Mouse (Mus musculus) midbrain, embryonic 13.5 days (tissue): ENCODE results near the gene Mrgprf. TPM values are rescaled to one million over a fixed set of nuclear protein-coding genes. Genes with fewer than 3 reads are reported as not detected.

Experiments
- ATAC-seq: fragments of 200-750 bp; cut with Nextera tagmentation; 2 replicates; pipeline ENCODE4 v1.8.0; 2017; ENCODE audit warnings: mild to moderate bottlenecking, moderate TSS enrichment, moderate library complexity
- H3K27ac ChIP-seq: fragments of 300-500 bp; sonication (generic); 2 replicates; pipeline ENCODE4 v1.5.1; 2015; ENCODE audit warnings: inconsistent platforms, mild to moderate bottlenecking, moderate library complexity
- H3K27me3 ChIP-seq: fragments of 300-500 bp; sonication (generic); 2 replicates; pipeline ENCODE4 v1.6.1; 2015; ENCODE audit warnings: mild to moderate bottlenecking, inconsistent platforms
- H3K36me3 ChIP-seq: fragments of 300-500 bp; sonication (generic); 2 replicates; pipeline ENCODE4 v1.6.1; 2015; ENCODE audit warnings: mild to moderate bottlenecking, inconsistent platforms
- H3K4me1 ChIP-seq: fragments of 300-500 bp; sonication (generic); replicated peaks from 2 replicates; pipeline ENCODE4 v1.6.1; 2015; ENCODE audit warnings: inconsistent platforms
- H3K4me2 ChIP-seq: fragments of 300-500 bp; sonication (generic); replicated peaks from 2 replicates; pipeline ENCODE4 v1.6.1; 2015; ENCODE audit warnings: moderate library complexity, mild to moderate bottlenecking, inconsistent platforms
- H3K4me3 ChIP-seq: fragments of 300-500 bp; sonication (generic); replicated peaks from 2 replicates; pipeline ENCODE4 v1.5.1; 2015; ENCODE audit warnings: mild to moderate bottlenecking, inconsistent platforms
- H3K9ac ChIP-seq: fragments of 300-500 bp; sonication (generic); replicated peaks from 2 replicates; pipeline ENCODE4 v1.6.1; 2015; ENCODE audit warnings: mild to moderate bottlenecking, inconsistent platforms
- H3K9me3 ChIP-seq: fragments of 300-500 bp; sonication (generic); 2 replicates; pipeline ENCODE4 v1.6.1; 2016; ENCODE audit warnings: mild to moderate bottlenecking, inconsistent platforms
- WGBS: fragments of 180-500 bp; shearing (Covaris S2); methylation state at CpG from one replicate; pipeline ENCODE4 v1.1.7; 2015; 5-methylcytosine and 5-hydroxymethylcytosine counted together
- polyA plus RNA-seq: library from polyadenylated mRNA; unstranded; fragments of >200 nt; fragmentation: Nextera tagmentation; extraction: Ambion mirVana; gene quantifications from 2 replicates; pipeline ENCODE4 v1.2.1, GENCODE M21; 2015

The Mrgprf gene
- polyA plus RNA-seq, 1 experiment from 2014 or later, result 2.4 TPM

DNA sequence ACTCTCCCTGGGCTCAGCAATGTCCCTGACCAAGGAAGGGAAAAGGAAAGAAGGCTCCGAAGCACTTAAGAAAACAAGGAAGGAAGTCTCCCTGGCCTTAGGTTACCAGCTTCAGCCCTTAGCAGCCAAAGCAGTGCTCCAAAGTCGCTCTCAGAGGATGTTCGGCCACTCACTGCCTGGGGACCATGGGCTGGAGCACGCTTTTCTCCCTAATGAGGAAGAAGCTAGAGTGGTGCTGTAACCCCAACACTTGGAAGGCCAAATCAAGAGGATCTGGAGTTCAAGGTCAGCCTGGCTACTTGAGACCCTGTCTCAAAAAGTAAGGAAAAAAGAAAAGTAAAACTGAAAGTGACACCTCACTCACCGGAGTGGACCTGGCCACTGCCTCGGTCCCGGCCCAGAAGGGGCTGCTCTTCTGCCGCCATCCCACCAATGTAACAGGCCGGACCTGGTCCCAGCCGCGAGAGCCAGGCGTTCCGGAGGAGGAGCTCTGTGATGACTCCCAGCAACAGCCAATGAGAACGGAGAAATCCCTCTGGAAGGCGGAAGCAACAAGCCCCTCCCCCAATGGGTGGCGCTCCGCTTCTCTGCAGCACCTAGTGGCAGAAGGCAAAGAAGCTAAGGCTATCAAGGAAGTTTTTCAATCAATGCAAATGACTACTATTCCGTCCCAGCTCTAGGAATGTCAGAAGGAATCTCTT is 17.0 kb upstream of the Mrgprf start, which contains the start of gene Tpcn2:
TSS of gene Tpcn2 (minus strand) at position 525 of the 701 bp plus-strand sequence.
- peak; percentile 90 for ATAC-seq

DNA sequence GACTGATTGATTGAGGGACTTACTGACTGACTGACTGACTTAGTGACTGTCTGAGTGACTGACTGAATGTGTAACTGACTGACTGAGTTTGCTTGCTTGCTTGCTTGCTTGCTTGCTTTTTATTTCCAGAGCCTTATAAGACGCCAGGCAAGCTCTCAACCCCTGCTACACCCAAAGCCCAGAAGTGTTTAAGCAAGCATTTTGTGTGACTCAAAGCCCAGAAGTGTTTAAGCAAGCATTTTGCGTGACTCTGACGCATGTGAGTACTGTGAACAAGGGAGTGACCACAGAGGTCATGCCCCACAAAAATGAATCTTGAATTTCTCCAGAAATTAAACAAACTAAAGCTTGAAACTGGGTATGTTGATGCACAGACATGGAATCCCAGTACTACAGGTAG is 16.3 kb upstream of the Mrgprf start:
- H3K9me3 ChIP-seq, result no peaks in the 10 kb centered on the region
- peak overlapping the region; percentile 54 for H3K4me2 ChIP-seq
- H3K27ac ChIP-seq, result no peak overlapping the region
- H3K4me1 ChIP-seq, result peaks cover 20% of the 10 kb centered on the region
- no peaks in the 10 kb centered on the region; the same call in 1 of the 2 replicates for H3K36me3 ChIP-seq
- WGBS, result 65% methylated on average over 3 of the region's 3 CpGs
- no peaks in the 10 kb centered on the region for H3K27me3 ChIP-seq
- no peak overlapping the region for H3K4me3 ChIP-seq
- no peak overlapping the region for H3K9ac ChIP-seq
- ATAC-seq, result no peak

More for the DNA sequence above, 17.0 kb upstream of the Mrgprf start, which contains the start of gene Tpcn2:
- Histone ChIP-seq H3K27me3 (no peaks in the 10 kb centered on the region), H3K36me3 (peaks cover 6% of the 10 kb centered on the region), H3K4me3 (peak within 1 kb of the TSS; percentile 42), H3K4me1 (peaks cover 20% of the 10 kb centered on the region), H3K27ac (no peak within 1 kb of the TSS), H3K9ac (peak within 1 kb of the TSS; percentile 54; the same call in 1 of the 2 replicates), H3K9me3 (no peaks in the 10 kb centered on the region), H3K4me2 (peak within 1 kb of the TSS; percentile 54)
- WGBS, result 5% methylated on average over 18 of the region's 18 CpGs

DNA sequence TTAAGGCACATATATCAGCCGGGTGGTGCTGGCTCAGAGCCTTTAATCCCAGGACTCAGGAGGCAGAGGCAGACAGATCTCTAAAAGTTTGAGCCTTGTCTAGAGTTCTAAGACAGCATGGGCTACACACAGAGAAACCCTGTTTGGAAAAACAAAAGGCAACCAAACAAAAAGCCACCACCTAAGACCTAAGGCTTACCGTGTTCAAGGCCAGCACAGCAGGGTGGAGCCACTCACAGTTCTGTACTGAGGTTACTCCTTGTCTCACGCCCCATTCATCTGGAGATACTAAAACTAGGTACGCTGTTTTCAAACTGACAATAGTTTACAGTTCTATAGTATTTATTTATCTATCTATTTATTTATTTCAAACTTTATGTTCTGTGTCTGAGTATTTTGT is 15.2 kb upstream of the Mrgprf start:
- peaks cover 20% of the 10 kb centered on the region for H3K4me1 ChIP-seq
- no peak overlapping the region for H3K4me2 ChIP-seq
- WGBS, result 81% methylated on average over 4 of the region's 4 CpGs
- ATAC-seq, result no peak
- no peaks in the 10 kb centered on the region for H3K27me3 ChIP-seq
- H3K9me3 ChIP-seq, result no peaks in the 10 kb centered on the region
- H3K27ac ChIP-seq, result no peak overlapping the region
- no peak overlapping the region for H3K4me3 ChIP-seq
- no peak overlapping the region for H3K9ac ChIP-seq
- no peaks in the 10 kb centered on the region for H3K36me3 ChIP-seq

DNA sequence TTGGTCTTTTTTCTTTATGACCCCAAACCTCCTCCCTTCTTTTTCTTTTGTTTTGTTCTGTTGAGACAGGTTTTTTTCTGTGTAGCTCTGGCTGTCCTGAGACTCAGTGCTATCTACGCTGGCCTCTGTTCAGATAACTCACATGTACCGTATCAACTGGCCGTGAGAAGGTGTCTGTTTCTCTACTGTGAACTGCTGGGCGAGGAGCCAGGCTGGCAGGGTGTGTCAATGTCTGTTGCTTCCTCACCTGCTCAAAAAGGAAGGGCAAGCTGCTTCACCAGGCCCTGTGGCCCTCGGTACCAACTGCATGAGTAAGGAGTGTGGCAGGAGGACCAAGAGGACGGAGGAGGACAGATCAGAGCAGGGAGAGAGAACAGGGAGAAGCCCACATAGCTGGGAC is 13.2 kb upstream of the Mrgprf start:
- Histone ChIP-seq H3K9me3 (no peaks in the 10 kb centered on the region), H3K36me3 (no peaks in the 10 kb centered on the region), H3K4me1 (peaks cover 12% of the 10 kb centered on the region), H3K4me3 (no peak overlapping the region), H3K27me3 (no peaks in the 10 kb centered on the region), H3K27ac (no peak overlapping the region), H3K9ac (no peak overlapping the region), H3K4me2 (no peak overlapping the region)
- 87% methylated on average over 6 of the region's 6 CpGs for WGBS
- no peak for ATAC-seq

DNA sequence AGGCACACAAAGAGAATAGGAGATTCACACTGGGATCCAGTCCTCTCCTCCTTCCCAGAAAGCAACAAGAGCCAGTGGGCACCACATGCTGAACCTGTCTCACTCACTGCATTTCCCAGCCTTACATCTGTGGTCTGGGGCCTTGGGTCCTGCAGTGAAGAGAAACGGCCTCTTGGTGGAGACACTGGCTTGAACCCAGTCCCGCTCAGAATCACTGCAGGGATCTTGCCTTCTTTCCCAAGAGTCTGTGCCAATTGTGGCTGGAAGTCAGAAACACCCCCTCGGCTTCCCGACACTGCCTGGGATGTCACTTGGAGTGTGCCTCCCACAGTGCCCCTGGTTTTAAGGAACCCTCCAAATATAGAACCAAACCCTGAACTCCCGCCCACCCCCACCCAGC is 11.3 kb upstream of the Mrgprf start:
- WGBS, result 24% methylated on average over 5 of the region's 5 CpGs
- no peaks in the 10 kb centered on the region for H3K36me3 ChIP-seq
- no peak overlapping the region for H3K4me3 ChIP-seq
- no peaks in the 10 kb centered on the region for H3K27me3 ChIP-seq
- no peaks in the 10 kb centered on the region for H3K9me3 ChIP-seq
- H3K9ac ChIP-seq, result no peak overlapping the region
- no peak for ATAC-seq
- H3K27ac ChIP-seq, result no peak overlapping the region
- no peaks in the 10 kb centered on the region for H3K4me1 ChIP-seq
- no peak overlapping the region for H3K4me2 ChIP-seq

GRCm38 (mm10) chr7:145291847-145292246 is 8.8 kb upstream of the Mrgprf start:
- Histone ChIP-seq H3K9me3 (no peaks in the 10 kb centered on the region), H3K9ac (no peak overlapping the region), H3K4me1 (no peaks in the 10 kb centered on the region), H3K27me3 (no peaks in the 10 kb centered on the region), H3K36me3 (no peaks in the 10 kb centered on the region), H3K4me2 (no peak overlapping the region), H3K4me3 (no peak overlapping the region), H3K27ac (no peak overlapping the region)
- ATAC-seq, result no peak
- 96% methylated on average over 2 of the region's 2 CpGs for WGBS

DNA sequence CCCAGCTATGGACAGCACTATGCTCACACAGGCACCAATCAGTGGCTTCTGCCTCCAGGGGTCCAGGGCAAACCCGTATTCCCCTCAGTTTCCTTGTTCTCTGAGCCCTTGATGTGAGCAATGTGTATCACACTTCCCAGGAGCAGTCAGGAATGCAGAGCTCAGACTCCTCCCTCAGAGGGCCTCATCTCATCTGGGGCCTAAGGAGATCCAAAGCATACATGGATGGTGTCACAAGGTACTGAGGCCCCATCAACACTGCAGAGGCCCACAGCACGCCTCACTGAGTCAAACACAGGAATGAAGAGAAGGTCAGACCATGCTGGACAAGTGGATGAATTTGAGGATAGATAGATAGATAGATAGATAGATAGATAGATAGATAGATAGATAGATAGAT is 7.9 kb upstream of the Mrgprf start:
- Histone ChIP-seq H3K4me2 (no peak overlapping the region), H3K9me3 (no peaks in the 10 kb centered on the region), H3K4me3 (no peak overlapping the region), H3K27ac (no peak overlapping the region), H3K9ac (no peak overlapping the region), H3K27me3 (no peaks in the 10 kb centered on the region), H3K36me3 (no peaks in the 10 kb centered on the region), H3K4me1 (no peaks in the 10 kb centered on the region)
- no peak for ATAC-seq
- WGBS, result 66% methylated on average over 2 of the region's 2 CpGs

DNA sequence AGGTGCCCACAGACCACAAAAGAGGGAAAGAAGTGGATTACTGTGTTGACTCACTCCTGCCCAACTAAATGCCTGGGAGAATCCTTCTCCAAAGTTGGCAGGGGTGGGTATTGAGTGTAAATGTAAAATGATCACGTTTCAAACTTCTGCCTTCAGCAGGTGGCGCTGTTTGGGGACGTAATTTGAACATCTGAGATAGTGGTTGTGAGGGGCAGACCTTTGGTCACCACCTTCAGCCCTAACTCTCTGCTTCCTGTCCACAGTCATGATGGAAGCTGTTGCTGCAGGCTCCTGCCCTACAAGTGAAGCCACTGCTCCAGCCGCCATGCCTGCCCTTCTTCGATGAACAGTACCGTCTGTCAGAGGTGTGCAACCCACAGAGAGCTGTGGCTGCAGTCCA is 6.8 kb upstream of the Mrgprf start:
- no peak overlapping the region for H3K4me3 ChIP-seq
- ATAC-seq, result no peak
- no peak overlapping the region for H3K27ac ChIP-seq
- no peaks in the 10 kb centered on the region for H3K36me3 ChIP-seq
- WGBS, result 38% methylated on average over 6 of the region's 6 CpGs
- H3K9me3 ChIP-seq, result no peaks in the 10 kb centered on the region
- H3K27me3 ChIP-seq, result no peaks in the 10 kb centered on the region
- H3K9ac ChIP-seq, result no peak overlapping the region
- H3K4me2 ChIP-seq, result no peak overlapping the region
- H3K4me1 ChIP-seq, result no peaks in the 10 kb centered on the region

DNA sequence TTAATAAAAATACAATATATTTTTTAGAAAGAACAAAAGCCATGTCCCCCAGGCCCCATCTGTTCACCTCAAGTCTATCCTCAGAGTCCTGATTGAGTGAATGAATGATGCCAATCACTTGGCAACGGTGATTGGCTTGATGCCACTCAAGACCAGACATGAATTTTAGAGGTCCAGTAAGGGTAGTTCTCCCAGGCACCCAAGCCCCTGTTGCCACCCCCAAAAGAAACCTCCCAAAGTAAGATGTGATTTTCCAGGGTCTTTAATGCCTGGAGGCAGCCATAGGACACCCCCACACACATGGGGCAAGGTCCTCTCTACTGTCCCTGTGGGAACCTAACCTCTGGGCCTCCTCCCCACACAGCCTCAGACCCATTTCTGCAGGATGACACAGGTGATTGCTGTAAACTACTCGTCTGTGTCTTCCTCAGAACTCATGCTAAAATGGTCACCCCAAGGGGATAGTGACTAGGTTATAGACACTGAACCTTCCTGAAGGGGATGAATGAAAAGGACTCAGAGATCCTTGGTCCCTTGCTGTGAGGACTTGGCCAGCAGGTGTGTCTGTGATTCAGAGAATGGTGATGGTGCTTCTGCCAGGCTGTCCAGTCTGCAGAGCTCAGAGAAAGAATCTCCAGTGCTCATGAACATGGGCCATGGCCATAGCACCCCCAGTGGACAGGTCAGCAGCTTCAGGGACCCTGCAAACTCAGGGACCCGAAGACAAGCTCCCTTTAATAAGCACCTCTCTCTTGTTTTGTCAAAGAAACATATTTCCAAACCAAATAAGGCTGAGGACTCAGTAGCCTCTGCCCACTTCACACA is 1.8 kb upstream of the Mrgprf start:
- 60% methylated on average over 3 of the region's 3 CpGs for WGBS
- ATAC-seq, result no peak

GRCm38 (mm10) chr7:145299562-145300320 is 887 bp upstream of the Mrgprf start:
- no peak overlapping the region for H3K27ac ChIP-seq
- no peak overlapping the region for H3K4me3 ChIP-seq
- H3K36me3 ChIP-seq, result no peaks in the 10 kb centered on the region
- whole genome bisulfite sequencing, result 67% methylated on average over 7 of the region's 7 CpGs
- H3K9me3 ChIP-seq, result no peaks in the 10 kb centered on the region
- peaks cover 16% of the 10 kb centered on the region for H3K4me1 ChIP-seq
- H3K27me3 ChIP-seq, result 0 out of 2 replicates have a peak, but pooled peaks cover 5% of the 10 kb centered on the region
- H3K9ac ChIP-seq, result no peak overlapping the region
- no peak for ATAC-seq
- no peak overlapping the region for H3K4me2 ChIP-seq

More for the DNA sequence above, 1.8 kb upstream of the Mrgprf start:
- Histone ChIP-seq H3K27ac (no peak overlapping the region), H3K4me1 (peaks cover 16% of the 10 kb centered on the region), H3K9ac (no peak overlapping the region), H3K4me3 (no peak overlapping the region), H3K4me2 (no peak overlapping the region), H3K9me3 (no peaks in the 10 kb centered on the region), H3K36me3 (no peaks in the 10 kb centered on the region), H3K27me3 (0 out of 2 replicates have a peak, but pooled peaks cover 5% of the 10 kb centered on the region)

DNA sequence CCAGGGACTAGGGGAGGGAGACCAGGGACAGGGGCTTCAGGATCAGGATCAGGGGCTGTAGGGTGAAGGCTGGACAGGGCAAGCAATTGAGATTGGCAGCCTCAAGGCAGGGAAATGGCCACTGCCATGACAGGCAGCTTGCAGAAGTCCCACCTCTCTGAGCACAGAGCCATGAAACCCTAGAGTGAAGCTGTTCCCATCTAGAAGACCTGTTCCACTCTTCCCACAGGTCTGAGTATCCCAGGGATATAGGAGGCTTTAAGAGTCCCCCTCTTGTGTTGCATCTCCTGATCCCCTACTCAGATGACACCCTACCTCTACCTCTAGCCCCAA is 346 bp downstream of the Mrgprf start:
- Histone ChIP-seq H3K36me3 (no peaks in the 10 kb centered on the region), H3K27ac (no peak overlapping the region), H3K4me1 (peaks cover 16% of the 10 kb centered on the region), H3K27me3 (0 out of 2 replicates have a peak, but pooled peaks cover 5% of the 10 kb centered on the region), H3K9ac (no peak overlapping the region), H3K9me3 (no peaks in the 10 kb centered on the region), H3K4me2 (no peak overlapping the region), H3K4me3 (no peak overlapping the region)
- ATAC-seq, result no peak
